Mouse (Mus musculus) CH12F3 (cell line): Measurements from ENCODE around the gene Prkce.

ENCODE experiments used
- in situ Hi-C: fragments of 300-500 bp; cut with MboI; formaldehyde crosslinking; loops from 2 replicates; pipeline ENCODE4 v1.14.3; 2020; ENCODE audit warnings: low sequenced_read_pairs

The Prkce gene

DNA sequence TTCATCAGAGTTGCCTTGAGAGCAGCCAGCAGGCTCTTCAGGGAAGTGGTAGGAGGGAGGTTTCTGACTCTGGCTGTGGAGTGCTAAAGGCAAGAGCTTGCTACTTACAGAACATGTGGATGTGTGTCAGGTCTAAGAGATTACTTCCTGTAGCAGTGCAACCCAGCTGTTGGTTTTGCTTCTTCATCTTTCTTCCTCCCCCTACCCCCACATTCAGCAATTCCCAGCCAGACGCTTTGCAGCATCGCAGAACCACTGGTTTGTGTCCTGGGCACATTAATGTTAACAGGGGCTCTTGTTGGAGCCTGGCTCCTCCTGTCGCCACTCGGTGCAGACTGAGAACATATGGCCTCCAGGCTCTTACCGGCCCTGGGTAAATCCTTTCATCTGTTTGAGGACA, 190.8 kb downstream of the Prkce start:
- in situ Hi-C loops = no loop called here

DNA sequence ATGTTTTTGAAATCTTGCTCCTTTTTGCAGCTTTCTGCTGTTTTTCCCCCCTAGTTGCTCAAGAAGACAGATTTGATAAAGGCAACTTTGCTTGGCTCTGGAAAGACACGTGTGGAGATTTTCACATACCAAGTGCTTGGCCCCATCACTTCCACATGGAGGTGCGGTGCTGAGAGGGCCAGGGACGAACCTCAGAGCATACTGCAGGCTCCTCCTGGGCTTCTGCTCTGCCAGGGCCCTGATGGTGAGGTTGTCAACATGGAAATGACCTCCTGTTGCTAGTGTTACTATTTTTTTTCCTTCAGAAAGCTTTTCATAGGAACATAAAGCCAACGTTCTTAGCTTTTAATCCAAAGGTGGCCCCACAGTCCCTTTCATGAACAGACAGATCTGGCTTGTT, 191.3 kb downstream of the Prkce start:
- in situ Hi-C loops = no loop called here

DNA sequence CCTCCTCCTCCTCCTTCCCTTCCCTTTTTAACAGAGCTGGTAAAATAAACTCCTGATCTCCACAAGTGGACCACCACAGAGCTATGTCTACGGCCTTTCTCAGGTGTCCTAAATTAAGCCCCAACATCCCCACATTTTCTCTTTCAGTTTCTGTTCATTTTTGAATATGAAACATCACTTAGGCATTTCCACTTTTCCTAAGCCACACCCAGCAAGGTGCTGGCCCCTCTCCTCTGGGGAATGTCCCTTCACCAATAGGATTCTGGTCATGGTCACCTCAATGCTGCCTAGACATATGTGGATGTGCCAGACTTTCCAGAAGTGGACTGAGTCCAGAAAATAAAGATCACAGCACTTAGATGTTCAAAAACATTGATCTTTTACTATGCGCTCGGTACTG, 193.3 kb downstream of the Prkce start:
- in situ Hi-C loops = no loop called here

DNA sequence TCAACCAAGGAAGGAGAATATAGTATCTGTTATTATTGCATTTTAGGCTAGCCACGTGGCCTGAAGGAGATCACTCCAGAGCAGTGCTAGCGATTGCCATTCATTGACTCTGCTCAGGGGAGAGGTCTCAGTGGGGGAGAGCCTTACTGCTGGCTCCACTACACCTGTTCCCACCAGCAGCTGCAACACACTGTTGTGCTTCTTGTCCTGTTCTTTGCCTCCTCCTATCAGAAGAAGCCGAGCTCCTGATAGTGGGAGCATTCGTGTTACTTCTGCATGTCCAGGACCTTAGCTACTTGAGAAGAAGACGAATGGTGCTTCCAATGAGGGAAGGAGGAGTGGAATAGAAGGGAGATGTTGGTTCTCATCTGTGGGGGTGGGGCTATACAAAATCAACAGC, 195.8 kb downstream of the Prkce start:
- in situ Hi-C loops = no loop called here

DNA sequence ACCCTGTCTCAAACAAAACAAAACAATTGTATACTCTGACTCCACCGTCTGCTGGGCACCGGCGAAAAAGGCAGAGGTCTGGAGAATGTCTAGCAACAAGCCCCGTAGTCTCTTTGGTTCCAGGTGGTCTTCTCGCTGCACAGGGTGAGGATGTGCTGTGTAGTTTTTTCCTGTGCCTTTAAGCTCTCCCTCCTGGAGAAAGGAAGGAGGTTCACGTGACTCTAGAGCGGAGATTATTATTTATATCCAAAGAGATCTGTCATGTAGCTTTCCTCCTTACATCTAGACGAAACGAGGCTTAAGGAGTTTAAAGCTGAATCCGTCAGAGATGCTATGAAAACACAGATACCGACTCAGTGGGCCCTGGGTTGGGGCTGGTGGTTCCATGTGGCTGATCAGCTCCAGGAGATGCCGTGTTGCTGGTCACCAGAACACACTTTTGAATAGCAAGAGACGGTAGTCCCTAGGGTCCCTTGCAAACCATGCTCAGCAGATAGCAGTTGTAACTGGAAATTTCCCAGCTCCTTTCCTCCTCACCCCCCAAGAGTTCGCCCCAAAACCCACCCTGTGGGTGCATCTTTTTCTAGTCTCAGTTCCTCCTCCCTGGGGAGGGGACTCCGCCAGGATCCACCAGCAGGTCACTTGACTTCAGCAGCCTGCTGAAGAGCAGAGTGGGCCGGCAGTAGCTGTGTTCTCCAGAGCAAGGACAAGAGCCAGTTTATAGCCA, 196.9 kb downstream of the Prkce start:
- in situ Hi-C loops = no loop called here

DNA sequence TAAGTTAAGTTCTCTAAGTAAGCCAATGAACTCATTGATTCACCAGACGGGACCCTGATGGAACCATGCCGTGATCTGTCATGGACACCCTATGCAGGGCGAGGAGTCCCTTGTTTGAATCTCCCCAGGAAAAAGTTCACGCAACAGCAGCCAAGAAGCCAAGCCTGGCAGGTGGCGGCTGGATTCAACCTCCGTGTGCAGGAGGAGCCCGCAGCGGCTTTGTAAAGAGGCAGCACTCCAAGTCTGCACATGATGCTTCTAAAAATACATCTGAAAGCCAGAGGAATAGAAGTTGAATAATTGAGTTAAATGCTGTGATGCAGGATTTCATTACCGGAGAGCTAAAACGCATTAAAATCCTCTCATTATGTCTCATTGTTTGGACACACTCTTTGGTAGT, 199.3 kb downstream of the Prkce start:
- in situ Hi-C loops = no loop called here

DNA sequence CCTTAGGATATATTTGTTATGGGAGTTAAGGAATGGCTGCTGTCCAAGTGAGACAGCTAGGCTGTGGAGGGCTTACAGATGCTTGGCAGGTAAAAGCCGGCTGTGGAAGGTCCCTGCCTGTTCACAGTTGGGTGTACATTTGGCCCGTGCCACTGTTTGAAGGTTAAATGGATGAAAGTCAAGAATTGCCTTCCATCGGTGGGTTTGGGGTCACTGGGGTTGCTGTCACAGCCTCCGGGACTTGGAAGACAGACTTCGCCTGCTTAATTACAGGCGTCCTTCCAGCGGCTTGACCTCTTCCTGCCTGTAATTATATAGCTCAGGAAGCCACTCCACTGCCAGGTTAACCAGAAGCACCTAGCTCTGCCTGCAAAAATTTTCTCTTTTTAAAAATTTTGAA, 200.1 kb downstream of the Prkce start:
- in situ Hi-C loops = no loop called here

DNA sequence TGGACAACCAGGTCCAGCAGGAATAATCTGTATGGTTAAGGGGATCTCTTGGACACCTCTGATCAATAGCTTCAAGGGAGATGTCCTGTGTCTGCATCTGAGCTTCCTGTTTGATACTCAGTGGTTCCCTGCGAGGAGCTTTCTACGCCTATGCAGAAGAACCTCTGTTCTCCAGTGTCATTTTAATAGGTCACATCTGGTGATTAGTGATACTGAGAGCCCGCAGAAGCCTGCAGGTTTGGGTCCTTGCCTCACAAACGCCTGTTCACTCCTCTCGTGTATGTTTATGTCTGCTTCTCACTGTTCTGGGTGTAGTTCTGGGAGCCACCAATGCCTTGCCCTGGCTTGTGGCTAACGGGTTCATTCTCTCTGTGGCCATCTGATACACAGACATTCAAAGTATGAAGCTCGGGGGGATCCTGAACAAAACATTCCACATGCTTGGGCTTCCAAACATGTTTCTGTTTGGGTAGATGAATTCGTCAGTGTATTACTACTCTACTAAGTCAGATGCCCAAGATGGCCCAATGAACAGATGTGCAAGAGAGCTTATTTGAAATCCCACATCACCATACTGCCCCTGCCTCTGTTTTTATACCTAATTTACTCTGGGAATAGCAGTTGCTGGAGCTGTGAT, 202.6 kb downstream of the Prkce start:
- in situ Hi-C loops = no loop called here

DNA sequence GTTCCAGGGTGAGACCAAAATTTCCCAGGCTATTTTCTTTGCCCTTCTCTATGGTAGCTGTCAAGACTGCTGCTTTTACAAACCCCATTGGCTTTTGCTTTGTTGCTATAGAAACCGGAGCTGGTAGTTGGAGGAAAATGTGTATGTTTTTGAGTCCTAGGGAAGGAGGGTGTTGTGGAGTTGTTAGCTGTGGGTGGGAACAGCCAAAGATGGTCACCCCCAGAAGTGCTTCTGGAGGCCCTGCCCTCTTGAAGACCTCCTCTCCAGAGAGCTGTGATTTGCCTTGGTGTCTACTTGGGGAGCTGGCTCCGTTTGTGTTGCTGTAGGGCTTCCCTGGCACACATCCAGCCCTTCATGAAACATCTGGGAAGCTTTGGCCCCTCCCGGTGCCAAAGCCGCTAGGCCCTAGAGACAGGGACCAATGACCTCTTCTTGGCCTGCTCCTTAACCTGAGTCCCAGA, 203.5 kb downstream of the Prkce start:
- in situ Hi-C loops = no loop called here

DNA sequence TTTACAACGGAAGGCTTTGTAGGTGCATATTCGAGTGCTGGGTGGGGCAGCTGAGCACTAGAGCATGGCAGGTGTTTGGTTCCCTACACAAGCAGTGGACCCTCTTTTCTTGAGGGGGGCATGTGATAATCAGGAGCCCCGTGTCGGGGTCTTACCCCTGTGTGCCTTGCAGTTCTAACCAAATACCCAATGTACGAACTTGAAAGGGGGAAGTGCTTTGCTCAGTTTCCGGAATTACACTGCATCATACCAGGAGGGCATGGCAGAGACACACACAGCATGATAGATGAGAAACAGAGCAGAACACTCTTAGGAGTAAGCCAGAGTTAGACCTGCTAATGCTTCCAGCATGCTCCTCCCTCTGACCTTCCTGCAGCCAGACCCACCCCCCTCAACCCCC, 208.8 kb downstream of the Prkce start:
- in situ Hi-C loops = no loop called here

DNA sequence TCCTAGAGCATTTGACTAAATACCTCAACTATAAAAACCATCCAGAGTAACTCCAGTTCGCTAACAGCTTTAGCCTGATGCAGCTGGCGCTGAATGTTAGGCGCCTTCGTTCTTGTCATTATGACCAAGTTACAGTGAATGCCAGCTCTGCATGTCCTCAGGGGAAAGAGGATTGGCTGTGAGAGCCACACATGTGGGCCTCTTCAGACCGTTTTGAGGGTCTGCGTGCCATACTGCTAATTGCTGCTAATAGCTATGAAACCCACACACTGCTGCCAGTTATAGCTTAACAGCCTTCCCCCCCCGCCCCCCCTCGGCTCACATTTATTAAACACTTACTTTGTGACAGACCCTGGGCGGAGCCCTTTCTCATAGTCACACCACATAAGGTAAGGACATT, 210.3 kb downstream of the Prkce start:
- in situ Hi-C loops = no loop called here

DNA sequence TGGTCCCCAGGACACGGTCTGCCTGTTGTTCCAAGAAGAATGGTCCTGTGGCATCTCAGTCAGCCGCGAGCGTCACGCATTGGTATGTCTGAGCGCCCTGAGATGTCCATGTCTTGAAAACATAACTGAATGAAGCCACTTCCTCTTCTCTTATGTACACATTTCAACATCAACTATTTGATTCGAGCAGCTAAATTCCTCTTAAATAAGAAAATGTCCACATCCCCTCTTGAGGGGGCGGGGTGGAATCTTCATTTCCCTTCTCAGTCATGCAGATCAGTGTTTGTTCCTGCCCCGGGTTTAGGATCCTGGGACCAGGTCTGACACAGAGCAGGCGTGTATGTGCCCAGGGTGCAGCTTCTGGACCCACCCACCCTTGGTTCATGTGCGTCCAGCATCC, 211.0 kb downstream of the Prkce start:
- in situ Hi-C loops = no loop called here

DNA sequence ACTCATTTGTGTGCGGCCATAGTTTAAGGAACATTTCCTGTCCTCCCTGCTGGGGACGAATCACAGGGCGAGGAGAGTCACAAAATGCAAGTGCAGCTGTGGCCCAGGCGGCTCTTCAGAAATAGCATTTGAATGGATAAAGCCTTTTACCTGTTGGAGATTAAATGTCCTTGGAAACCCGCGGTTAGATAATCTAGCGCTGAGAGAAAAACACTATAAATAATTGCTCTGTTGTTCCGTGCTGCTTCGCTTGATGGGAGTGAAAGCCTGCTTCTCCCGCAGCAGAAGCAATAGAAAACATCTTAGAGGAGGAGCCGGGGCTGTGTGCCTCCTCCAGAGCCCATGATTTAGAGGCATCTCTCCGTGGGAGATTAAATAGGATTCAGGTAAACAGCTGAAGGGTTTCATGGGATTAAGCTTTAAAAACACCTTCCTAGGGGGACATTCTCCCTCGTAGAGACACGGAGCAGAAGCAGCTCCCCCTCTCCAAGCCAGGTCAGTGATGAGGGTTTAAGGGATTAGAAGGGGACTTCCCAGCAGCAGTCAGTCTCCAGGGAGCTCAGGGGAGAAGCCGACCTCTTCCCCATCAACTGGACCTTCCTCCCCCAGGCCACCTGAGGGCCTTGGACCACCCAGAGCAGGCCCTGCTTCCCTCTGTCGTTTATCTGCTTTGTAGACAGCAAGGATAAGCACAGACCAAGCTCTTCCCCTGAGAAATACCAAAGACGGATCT, 212.0 kb downstream of the Prkce start:
- in situ Hi-C loops = no loop called here

DNA sequence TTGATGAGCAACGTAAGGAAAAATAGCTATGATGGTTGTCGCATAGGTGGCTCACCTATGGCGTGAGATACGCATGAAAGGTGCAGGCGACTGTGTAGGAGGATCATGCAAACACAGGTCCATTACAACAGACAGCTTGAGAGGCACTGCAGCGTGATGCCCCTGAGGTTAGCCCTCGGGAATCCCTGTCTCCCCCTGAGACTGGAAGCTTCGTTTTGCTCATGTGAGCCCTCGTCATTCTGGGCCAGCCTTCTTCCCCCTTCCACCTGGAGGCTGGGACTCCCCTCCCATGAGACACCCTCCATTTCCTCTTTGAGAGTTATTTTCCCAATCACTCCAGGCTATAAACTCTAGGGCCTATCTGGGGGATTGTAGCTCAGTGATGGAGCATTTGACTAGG, 213.9 kb downstream of the Prkce start:
- in situ Hi-C loops = no loop called here

DNA sequence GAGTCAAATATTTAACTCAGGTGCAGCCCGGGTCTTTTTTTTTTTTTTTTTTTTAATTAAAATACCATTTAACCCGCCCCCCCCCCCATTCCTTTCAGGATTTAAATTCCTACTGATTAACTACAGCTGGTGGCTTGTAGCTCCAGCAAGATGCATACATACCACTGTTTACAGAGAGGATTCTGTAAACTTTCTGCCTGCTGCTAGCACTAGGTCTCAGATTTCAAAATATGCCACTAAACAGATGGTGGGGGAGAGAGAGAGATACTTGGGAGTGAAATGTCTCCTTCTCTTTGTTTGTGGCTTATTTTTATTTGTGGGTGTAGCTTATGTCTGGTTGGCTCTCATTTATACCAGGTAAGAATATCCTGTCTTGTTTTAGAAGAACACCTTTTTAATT, 215.3 kb downstream of the Prkce start:
- in situ Hi-C loops = no loop called here

DNA sequence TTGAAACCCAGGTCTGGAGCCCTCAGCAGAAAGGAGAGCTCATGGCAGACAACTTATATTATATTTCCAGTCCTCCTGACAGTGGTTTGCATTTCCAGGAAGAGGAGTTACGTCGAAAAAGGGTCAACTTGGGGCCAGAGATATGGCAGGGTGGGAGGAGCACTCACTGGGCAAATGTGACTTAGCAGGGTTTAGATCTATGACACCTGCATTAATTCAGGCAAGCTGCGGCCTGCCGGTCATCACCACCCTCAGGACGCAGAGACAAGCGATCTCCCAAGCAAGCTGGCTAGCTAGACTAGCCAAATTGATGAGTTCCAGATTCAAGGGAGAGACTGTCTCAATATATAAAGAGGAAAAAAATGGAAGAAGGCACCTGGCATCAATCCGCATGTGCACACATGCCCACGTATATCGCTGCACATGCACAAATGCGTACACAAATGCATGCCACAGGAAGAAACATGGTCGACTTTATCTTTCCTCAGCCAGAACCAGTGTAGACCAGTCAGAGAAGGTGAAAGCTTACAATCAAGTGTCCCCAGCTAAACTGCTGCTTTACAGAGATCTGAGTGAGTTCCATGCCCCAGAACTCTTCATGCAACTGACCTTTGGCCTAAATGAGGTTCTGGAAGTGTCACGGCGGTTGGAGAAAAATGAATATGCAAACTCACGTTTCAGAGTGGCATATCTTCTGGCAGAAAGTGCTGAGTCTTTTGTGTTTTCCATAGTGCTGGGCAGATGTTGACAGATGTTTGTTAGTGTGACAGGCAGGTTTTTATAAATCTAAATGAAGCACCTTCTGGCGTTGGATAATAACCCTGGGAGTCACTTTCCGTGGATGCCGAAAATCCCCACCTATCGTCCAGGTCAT, 216.4 kb downstream of the Prkce start:
- in situ Hi-C loops = no loop called here

DNA sequence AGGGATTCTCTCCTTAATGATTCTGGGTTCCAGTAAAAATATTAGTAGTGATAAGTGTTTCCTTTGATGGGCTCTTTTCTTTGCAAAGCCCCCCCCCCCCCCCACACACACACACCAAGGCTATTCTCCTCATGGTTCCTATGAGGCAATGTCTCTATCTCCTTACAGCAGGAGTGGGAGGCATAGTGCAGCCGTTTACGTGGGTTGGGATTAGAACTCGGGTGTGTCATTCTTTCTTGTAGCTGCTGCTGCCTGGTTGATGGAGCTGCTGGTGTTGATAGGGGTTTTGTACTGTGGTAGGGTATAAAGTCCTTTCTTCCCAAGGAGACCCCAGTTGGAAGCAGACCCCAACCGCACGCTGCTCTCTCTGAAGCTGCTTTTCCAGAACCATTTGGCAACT, 224.9 kb downstream of the Prkce start:
- in situ Hi-C loops = no loop called here

DNA sequence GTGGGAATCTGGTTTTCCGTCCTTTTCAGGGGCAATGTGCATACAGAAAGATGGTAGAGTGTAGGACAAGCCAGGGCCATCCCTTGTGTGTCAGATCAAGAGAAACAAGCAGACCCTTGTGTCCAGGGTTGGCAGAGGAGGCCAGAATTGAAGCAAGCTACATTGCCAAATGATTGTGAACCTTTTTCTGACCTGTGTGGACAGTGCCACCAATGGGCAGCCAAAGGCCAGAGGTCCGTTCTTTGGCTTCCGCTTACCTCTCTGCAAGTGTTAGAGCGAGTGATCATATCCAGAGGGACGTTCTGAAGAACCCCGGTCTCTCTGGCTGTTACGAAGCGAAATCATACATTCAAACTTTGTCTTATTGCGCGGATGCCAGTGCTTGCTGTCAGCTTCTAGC, 225.6 kb downstream of the Prkce start:
- in situ Hi-C loops = no loop called here

DNA sequence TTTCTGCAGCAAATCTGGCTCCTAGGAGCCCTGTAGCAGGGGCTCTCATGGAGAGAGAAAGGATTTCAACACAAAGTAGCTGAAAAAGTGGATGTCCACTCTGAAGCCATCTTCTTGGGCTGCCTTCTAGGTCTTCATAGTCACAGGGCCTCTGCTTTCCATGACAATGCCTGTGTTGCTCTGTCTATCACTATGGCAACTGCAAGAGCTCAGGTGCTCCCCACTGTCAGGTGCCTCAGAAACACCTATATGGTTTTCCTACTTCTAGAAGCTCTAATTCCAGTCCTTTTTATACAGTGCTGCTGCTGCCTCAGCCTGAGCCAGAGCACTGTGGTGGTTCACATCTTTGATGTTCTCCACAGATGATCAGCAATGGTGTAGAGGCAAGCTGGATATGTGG, 229.5 kb downstream of the Prkce start:
- in situ Hi-C loops = no loop called here

DNA sequence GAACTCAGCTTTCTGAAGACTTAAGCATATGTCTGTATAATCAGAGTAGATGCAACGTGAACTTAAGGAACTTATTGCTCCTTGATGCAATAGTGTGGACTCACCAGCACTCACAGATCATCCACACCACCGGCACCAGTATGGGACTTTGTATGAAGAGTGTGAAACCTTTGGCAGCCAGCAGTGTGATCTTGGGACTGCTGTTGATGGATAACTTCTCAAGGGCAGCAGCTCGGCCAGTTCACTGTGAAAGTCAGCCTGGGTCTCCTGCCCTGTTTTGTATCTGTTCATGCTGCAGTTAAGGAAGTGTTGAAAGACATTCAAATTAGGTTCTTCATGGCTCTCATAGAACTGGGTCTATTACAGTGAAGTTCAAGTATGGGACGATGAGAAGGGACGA, 230.1 kb downstream of the Prkce start:
- in situ Hi-C loops = no loop called here

DNA sequence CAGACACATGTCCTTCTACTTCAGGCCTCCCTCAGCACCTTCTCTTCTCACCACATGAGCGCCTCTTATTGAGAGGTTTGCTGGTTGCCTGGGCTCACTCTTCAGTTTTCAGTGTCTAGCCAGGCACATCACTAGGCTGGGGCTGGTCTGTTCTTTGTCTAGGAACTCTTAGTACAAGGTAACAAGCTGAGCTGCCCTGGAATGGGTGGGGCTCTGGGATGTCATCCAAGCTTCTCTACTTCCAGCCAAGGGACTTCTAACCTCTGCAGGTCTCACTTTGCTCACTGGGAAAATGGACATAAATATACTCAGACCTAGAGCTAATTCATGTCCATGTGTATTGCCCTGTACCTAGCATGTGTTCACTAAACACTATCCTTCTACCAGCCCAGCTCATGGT, 230.6 kb downstream of the Prkce start:
- in situ Hi-C loops = no loop called here
